Mouse (Mus musculus) ES-Bruce4 (cell line): Measurements from ENCODE around the gene Adar. TPM values are rescaled to one million over a fixed set of nuclear protein-coding genes. Genes with fewer than 3 reads are reported as not detected.

ENCODE experiments used
- H3K27ac ChIP-seq: 2 replicates; pipeline ENCODE4 v1.5.1; 2012; ENCODE audit warnings: low read length, inconsistent platforms; ENCODE audit not compliant: insufficient read depth
- H3K27me3 ChIP-seq: 2 replicates; pipeline ENCODE4 v1.6.1; 2012; ENCODE audit warnings: mild to moderate bottlenecking, low read length, inconsistent platforms; ENCODE audit not compliant: control insufficient read depth, poor library complexity, insufficient read depth, severe bottlenecking
- H3K36me3 ChIP-seq: 2 replicates; pipeline ENCODE4 v1.6.1; 2012; ENCODE audit warnings: inconsistent platforms, mild to moderate bottlenecking, low read length, moderate library complexity; ENCODE audit not compliant: control insufficient read depth, poor library complexity, insufficient read depth, severe bottlenecking
- H3K4me1 ChIP-seq: one replicate; pipeline ENCODE4 v1.8.1; 2011; ENCODE audit warnings: low read length; ENCODE audit not compliant: control insufficient read depth, insufficient read depth
- H3K4me3 ChIP-seq: 2 replicates; pipeline ENCODE4 v1.5.1; 2011; ENCODE audit warnings: low read depth, mild to moderate bottlenecking, low read length
- H3K9ac ChIP-seq: 2 replicates; pipeline ENCODE4 v1.6.1; 2012; ENCODE audit warnings: low read depth, mild to moderate bottlenecking, inconsistent platforms; ENCODE audit not compliant: poor library complexity, severe bottlenecking
- H3K9me3 ChIP-seq: replicated peaks from 2 replicates; pipeline ENCODE4 v1.6.1; 2012; ENCODE audit warnings: mild to moderate bottlenecking, low read length, inconsistent platforms; ENCODE audit not compliant: control insufficient read depth, poor library complexity, insufficient read depth, severe bottlenecking
- CTCF ChIP-seq: IDR thresholded peaks from one replicate; pipeline ENCODE4 v1.8.1; 2011; ENCODE audit warnings: low read depth, low read length
- EP300 ChIP-seq: IDR thresholded peaks from 2 replicates; pipeline ENCODE4 v1.6.1; 2011; ENCODE audit warnings: low read depth, low read length; ENCODE audit not compliant: insufficient read depth
- POLR2A ChIP-seq: IDR thresholded peaks from one replicate; pipeline ENCODE4 v1.8.1; 2011; ENCODE audit warnings: low read length; ENCODE audit not compliant: insufficient read depth
- polyA plus RNA-seq: library from polyadenylated mRNA; stranded (reverse); fragments of >200 nt; gene quantifications from 2 replicates; pipeline ENCODE4 v1.2.4, GENCODE M21; 2011; ENCODE audit warnings: low read depth; ENCODE audit not compliant: missing spikeins, insufficient read depth, insufficient read length

Adar gene
- polyA plus RNA-seq = 34.2 and 36.7 TPM in 2 replicates

DNA sequence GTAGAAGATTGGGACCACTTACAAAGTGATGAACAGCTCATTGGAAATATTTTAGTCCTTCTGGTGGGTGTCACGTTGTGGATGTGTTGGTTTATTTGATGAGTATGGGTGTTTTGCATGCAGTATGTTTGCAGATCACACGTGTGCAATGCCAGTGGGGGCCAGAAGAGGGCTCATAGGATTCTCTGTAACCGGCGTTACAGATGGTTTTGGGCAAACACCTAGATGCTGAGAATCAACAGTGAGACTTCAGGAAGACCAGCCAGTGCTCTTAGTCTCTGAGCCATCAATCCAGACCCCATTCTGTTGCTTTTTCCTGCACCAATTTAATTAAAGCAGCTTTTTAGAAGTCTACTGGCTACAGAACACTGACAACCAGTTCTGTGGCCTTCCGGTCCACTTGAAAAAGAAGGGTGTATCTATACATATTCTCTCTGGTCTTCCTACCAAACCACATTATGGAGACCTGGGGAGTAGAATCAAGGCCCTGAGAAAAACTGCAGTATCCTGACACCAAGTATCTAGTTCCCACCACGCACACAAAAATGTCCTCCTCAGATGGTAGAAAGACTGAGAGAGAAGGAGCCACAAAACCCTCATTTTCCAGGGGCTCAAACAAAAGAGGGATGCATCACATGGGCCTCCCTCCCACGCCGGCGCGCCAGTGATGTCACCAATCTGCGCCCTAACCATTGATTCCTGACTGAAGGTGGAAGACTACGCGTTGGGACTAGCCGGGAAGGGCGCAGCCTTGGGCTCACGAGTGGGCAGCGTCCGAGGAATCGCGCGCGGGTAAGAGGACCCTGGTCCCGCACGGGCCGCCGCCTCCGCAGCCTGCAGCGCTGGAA is at the start of gene Adar:
TSS of gene Adar (plus strand) at position 664 of the 848 bp plus-strand sequence.
- TF ChIP-seq POLR2A (no peak), CTCF (no peak), EP300 (0 out of 2 replicates have a peak, but pooled peaks have one; percentile 45)
- Histone ChIP-seq H3K4me1 (no peaks in the 10 kb centered on the region), H3K36me3 (no peaks in the 10 kb centered on the region), H3K9me3 (no peaks in the 10 kb centered on the region), H3K9ac (peak within 1 kb of the TSS; percentile 73), H3K27me3 (no peaks in the 10 kb centered on the region), H3K4me3 (peak within 1 kb of the TSS; percentile 85), H3K27ac (no peak within 1 kb of the TSS)

DNA sequence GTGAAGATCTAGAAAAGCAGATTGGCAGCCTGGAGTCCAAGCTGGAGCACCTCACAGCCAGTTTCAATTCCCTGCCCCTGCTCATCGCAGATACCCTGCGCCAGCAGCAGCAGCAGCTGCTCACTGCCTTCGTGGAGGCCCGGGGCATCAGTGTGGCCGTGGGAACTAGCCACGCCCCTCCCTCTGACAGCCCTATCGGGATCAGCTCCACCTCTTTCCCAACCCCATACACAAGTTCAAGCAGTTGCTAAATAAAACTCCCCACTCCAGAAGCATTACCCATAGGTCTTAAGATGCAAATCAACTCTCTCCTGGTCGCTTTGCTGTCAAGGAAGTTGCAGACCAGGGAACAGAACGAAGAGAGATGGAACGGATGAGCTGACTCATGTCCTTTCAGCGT is 47.7 kb upstream of the Adar start:
- no peaks in the 10 kb centered on the region for H3K27me3 ChIP-seq
- TF ChIP-seq POLR2A = no peak
- TF ChIP-seq CTCF = no peak
- TF ChIP-seq EP300 = no peak
- no peak overlapping the region for H3K9ac ChIP-seq
- H3K36me3 ChIP-seq = no peaks in the 10 kb centered on the region
- no peaks in the 10 kb centered on the region for H3K9me3 ChIP-seq
- no peak overlapping the region for H3K27ac ChIP-seq
- no peaks in the 10 kb centered on the region for H3K4me1 ChIP-seq
- H3K4me3 ChIP-seq = no peak overlapping the region

DNA sequence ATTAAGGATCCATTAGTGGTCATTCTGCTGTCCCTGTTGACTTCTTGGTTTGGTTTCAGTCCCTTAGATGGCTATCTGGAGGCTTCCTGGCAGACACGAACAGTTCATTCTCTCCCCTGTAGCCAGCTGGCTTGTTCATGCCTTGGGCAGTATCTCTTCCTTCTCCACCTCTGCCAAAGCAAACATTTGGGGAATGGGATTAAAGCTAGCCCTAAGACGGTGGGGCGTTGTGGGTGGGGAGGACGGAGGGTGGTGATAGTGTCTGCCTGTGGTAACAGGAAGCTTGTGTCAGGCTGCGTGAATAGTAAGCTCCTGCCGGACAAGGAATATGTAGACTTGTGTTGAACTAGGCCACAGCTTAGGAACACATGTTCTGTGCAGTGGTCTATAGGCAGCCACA is 43.5 kb upstream of the Adar start:
- Histone ChIP-seq H3K4me3 (no peak overlapping the region), H3K36me3 (no peaks in the 10 kb centered on the region), H3K27me3 (no peaks in the 10 kb centered on the region), H3K4me1 (no peaks in the 10 kb centered on the region), H3K9ac (no peak overlapping the region), H3K9me3 (no peaks in the 10 kb centered on the region), H3K27ac (no peak overlapping the region)
- TF ChIP-seq CTCF (no peak), POLR2A (no peak), EP300 (no peak)

- H3K36me3 ChIP-seq = no peaks in the 10 kb centered on the region
- no peaks in the 10 kb centered on the region for H3K27me3 ChIP-seq
- H3K9ac ChIP-seq = no peak overlapping the region
- TF ChIP-seq CTCF (no peak), EP300 (peak; percentile 73)
- no peaks in the 10 kb centered on the region for H3K4me1 ChIP-seq
- no peak overlapping the region for H3K4me3 ChIP-seq
- H3K27ac ChIP-seq = no peak overlapping the region
- H3K9me3 ChIP-seq = no peaks in the 10 kb centered on the region
Measured at GRCm38 (mm10) chr3:89672573-89673317, 42.1 kb upstream of the Adar start.

- Histone ChIP-seq H3K27ac (no peak overlapping the region), H3K27me3 (no peaks in the 10 kb centered on the region), H3K9me3 (no peaks in the 10 kb centered on the region), H3K4me1 (no peaks in the 10 kb centered on the region), H3K4me3 (no peak overlapping the region), H3K9ac (no peak overlapping the region), H3K36me3 (no peaks in the 10 kb centered on the region)
- no peak for TF ChIP-seq EP300
- no peak for TF ChIP-seq CTCF
- TF ChIP-seq POLR2A = no peak
Measured at GRCm38 (mm10) chr3:89677617-89678016, 37.2 kb upstream of the Adar start.

DNA sequence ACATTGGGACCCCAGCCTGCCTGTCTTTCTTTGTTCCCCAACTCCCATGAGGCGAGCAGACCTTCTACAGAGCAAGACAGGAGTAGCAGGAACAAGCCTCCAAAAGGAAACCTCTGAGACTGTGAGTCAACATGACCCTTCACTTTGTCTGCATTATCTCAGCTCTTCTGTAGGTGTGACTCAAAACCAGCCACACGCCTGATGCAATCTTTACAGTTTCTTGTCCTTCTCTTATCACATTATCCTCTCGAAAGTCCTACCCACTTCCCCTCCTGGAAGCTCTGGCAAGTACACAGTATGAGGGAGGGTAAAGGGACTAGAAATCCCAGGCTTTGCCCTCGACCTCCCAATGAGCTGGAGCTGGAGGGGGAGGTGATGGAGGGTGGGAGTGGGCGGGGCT is 28.8 kb upstream of the Adar start:
- TF ChIP-seq CTCF (no peak), POLR2A (no peak), EP300 (no peak)
- no peak overlapping the region for H3K27ac ChIP-seq
- no peaks in the 10 kb centered on the region for H3K36me3 ChIP-seq
- no peak overlapping the region for H3K4me3 ChIP-seq
- no peaks in the 10 kb centered on the region; the same call in 1 of the 2 replicates for H3K27me3 ChIP-seq
- no peak overlapping the region for H3K9ac ChIP-seq
- H3K9me3 ChIP-seq = no peaks in the 10 kb centered on the region
- no peaks in the 10 kb centered on the region for H3K4me1 ChIP-seq
